Mouse (Mus musculus): ENCODE measurements around the gene Slc41a3.

The Slc41a3 gene

DNA sequence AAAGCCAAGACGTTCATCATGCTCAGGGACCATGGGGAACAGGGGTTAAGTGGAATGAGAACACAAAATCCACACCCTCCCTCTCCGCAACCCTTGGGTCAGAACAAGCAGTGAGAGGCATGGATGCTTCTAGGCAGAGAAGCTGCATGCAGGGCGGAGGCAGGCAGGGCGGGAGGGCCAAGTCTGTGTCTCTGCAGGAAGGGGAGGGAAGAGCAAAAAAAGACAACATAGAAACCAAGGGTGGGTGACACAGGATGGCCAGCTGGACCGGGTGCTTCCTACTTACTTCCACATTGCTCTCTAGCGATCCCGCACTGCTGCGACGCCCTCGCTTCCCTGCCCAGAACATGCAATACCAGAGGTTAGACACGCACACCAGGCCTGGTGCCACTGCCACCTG lies 59.2 kb downstream of the Slc41a3 start:
- no peak for DNase-seq (ENCODE audit: extremely low read depth, insufficient read length, low spot score)

DNA sequence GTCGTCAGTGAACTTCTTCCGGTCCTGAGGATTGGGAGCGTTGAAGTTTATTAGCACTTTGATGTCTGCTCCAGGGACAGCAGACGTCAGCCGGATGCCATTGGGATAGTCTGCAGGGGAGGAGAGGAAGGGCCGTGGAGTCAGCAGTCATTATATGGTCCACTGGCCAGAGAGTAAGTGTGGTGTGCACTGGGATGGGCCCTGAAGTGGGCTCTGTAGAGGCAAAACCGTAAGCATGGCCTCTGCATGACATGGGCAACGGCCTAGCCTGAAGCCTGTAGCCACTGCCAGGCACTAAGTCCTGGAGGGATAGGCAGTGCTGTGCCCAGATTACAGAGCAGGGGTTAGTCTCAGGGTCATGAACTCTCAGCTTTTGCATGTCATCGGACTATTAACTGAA lies 64.2 kb downstream of the Slc41a3 start:
- no peak for DNase-seq (ENCODE audit: extremely low read depth, insufficient read length, low spot score)

GRCm38 (mm10) chr6:90678759-90679158 lies 74.2 kb downstream of the Slc41a3 start:
- no peak for DNase-seq (ENCODE audit: extremely low read depth, insufficient read length, low spot score)

DNA sequence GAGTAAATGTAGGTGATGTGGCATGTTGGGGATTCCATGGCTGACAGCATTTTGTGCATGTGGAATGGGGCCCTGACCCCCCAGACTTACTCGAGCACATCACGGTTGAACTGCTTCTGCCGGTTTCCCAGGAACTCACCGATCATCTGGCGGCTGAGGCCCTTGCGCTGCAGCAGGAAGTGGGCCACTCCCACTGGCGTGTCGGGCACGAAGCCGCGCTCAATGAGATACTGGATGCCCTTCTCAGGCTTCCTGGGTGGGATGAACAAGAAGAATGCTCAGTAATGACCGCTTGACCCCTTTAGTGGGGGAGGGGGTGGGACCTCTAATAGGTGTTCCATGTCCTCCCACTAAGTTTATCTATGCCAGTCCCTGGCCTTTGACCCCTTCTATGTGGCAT lies 75.9 kb downstream of the Slc41a3 start:
- no peak for DNase-seq (ENCODE audit: extremely low read depth, insufficient read length, low spot score)

DNA sequence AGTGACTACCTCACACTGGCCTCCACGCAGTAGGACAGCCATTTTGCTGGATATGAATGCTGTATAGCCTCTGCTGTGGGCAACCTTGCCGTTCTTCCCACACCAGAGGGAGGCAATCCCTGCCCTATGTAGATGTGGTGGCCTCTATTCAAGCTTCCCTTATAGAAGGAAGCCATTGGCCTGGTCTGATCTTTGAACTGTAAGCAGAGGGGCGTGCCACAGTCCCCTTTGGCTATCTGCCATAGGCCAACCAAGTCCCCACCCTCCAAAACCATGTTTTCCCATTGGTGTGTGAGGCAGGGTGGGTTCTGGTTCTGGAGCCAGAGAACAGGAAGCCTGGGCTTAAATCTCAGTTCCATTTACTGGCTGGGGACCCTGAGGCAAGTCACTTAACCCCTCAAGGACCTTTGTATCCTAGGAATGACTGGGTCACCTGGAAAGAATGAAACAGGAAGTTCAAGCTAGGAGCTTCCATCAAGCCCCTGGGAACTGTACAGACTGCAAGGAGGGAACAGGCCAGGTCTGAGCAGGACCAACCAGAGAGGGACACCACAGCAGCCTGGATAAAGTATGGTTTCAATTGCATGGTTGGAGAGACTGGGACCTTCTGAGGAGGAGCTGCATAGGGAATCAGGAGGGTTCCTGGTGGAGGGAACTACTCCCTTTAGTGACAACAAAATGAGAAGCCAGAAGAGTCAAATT lies 79.5 kb downstream of the Slc41a3 start:
- DNase-seq (ENCODE audit: extremely low read depth, insufficient read length, low spot score), result no peak

- DNase-seq (ENCODE audit: extremely low read depth, insufficient read length, low spot score), result no peak
Measured at GRCm38 (mm10) chr6:90686812-90687211, 82.3 kb downstream of the Slc41a3 start.

GRCm38 (mm10) chr6:90688003-90688402 lies 83.5 kb downstream of the Slc41a3 start:
- DNase-seq (ENCODE audit: extremely low read depth, insufficient read length, low spot score), result no peak

DNA sequence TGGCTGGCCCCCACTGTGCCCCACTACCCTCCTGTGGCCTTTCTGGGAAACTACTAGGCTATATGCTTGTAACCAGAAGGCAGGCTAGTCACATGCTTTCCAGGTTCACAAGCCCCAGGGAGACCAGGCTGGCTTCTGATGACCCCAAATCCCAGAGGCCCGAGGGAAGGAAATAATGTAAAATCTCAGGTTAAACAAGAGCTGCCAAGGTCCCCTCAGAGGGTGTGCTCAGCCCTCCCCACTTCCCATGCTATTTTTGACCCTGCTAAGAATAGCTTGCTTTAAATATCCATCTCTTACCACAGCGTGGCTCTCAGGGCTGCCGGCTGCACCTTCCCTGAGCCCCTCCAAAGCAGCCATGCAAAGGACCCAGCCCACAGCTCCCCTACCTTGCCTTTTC lies 84.2 kb downstream of the Slc41a3 start:
- DNase-seq (ENCODE audit: extremely low read depth, insufficient read length, low spot score), result no peak

DNA sequence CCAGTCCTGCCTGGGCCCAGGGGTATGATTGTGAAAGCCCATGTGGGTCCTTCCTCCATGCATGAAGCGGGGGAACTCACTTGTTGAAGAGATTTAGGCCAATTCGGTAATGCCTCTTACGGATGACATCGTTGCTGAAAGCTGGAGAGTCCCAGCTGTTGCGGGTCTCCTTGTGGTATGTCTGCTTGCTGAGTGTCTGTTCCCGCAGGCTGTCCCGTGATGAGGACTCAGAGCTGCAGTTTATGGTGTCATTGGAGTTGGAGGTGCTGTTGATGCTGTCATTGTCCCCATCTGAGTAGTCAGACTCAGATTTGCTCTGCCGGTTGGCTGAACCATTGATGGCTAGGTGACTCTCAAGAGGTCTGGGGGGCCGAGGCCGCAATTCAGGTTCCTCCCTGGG lies 85.0 kb downstream of the Slc41a3 start:
- DNase-seq (ENCODE audit: extremely low read depth, insufficient read length, low spot score), result no peak

GRCm38 (mm10) chr6:90691935-90692334 lies 87.4 kb downstream of the Slc41a3 start:
- no peak for DNase-seq (ENCODE audit: extremely low read depth, insufficient read length, low spot score)

DNA sequence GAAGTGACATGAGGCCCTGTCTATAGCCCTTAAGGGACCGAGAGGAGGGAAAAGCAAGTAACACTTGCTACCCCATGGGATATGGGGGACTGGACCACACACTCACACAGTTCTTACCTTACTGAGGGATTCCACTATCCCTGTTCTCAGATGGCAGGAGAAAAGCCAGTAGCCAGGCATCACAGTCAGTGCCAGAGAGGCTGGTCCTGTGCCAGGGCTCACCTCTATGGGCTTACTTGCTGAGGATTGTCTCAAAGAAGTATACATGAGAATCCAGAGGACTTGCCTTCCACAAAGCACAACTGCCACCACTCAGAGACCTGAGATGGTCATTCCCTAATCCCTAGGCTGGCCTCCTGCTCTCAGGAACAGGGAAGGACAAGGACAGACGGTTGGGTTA lies 87.9 kb downstream of the Slc41a3 start:
- DNase-seq (ENCODE audit: extremely low read depth, insufficient read length, low spot score), result no peak

GRCm38 (mm10) chr6:90695754-90696153 lies 91.2 kb downstream of the Slc41a3 start:
- DNase-seq (ENCODE audit: extremely low read depth, insufficient read length, low spot score), result no peak

All from 3134 (cell line).